Mouse (Mus musculus) intestine, embryonic 14.5 days (tissue): ENCODE measurements around the gene Psen1. TPM values are rescaled to one million over a fixed set of nuclear protein-coding genes. Genes with fewer than 3 reads are reported as not detected.
A peak's percentile ranks its signal among the peaks of the same experiment; 100 is the strongest.

Experiments
- ATAC-seq: fragments of 200-750 bp; cut with Nextera tagmentation; replicated peaks from 2 replicates; pipeline ENCODE4 v1.8.0; 2017; ENCODE audit warnings: low read depth, moderate number of reproducible peaks, moderate TSS enrichment, moderate library complexity; ENCODE audit not compliant: low FRiP score, low TSS enrichment
- DNase-seq: peaks from one replicate; pipeline ENCODE4 v3.0.0-alpha.2; 2018; ENCODE audit warnings: low spot score
- H3K27ac ChIP-seq: fragments of 300-500 bp; sonication (generic); 2 replicates; pipeline ENCODE4 v1.5.1; 2014; ENCODE audit warnings: low read depth, mild to moderate bottlenecking, control low read depth
- H3K27me3 ChIP-seq: fragments of 300-500 bp; sonication (generic); replicated peaks from 2 replicates; pipeline ENCODE4 v1.6.1; 2014; ENCODE audit warnings: low read length, control low read depth; ENCODE audit not compliant: control insufficient read depth, insufficient read depth
- H3K36me3 ChIP-seq: fragments of 300-500 bp; sonication (generic); 2 replicates; pipeline ENCODE4 v1.6.1; 2014; ENCODE audit warnings: low read length, control low read depth; ENCODE audit not compliant: control insufficient read depth, insufficient read depth
- H3K4me1 ChIP-seq: fragments of 300-500 bp; sonication (generic); replicated peaks from 2 replicates; pipeline ENCODE4 v1.6.1; 2014; ENCODE audit warnings: low read length, control low read depth, mixed read lengths; ENCODE audit not compliant: control insufficient read depth, insufficient read depth
- H3K4me2 ChIP-seq: fragments of 300-500 bp; sonication (generic); 2 replicates; pipeline ENCODE4 v1.6.1; 2014; ENCODE audit warnings: low read length
- H3K4me3 ChIP-seq: fragments of 300-500 bp; sonication (generic); 2 replicates; pipeline ENCODE4 v1.5.1; 2014; ENCODE audit warnings: low read depth, low read length, control low read depth, mixed read lengths
- H3K9ac ChIP-seq: fragments of 300-500 bp; sonication (generic); 2 replicates; pipeline ENCODE4 v1.6.1; 2014; ENCODE audit warnings: mild to moderate bottlenecking, low read length
- H3K9me3 ChIP-seq: fragments of 300-500 bp; sonication (generic); 2 replicates; pipeline ENCODE4 v1.6.1; 2016; ENCODE audit warnings: low read length, control low read depth; ENCODE audit not compliant: control insufficient read depth
- WGBS: fragments of 180-500 bp; shearing (Covaris S2); extraction: QIAGEN DNeasy Blood & Tissue Kit; methylation state at CpG from one replicate; pipeline ENCODE4 v1.1.7; 2014; 5-methylcytosine and 5-hydroxymethylcytosine counted together
- polyA plus RNA-seq: library from polyadenylated mRNA; unstranded; fragments of >200 nt; fragmentation: Nextera tagmentation; extraction: Ambion mirVana; gene quantifications from 2 replicates; pipeline ENCODE4 v1.2.1, GENCODE M21; 2014

Gene Psen1
- polyA plus RNA-seq, 1 experiment from 2014 or later, result 87.6 TPM

GRCm38 (mm10) chr12:83734047-83734446 is 46.1 kb downstream of the Psen1 start:
- no peak overlapping the region for H3K27ac ChIP-seq
- 88% methylated on average over 10 of the region's 10 CpGs for WGBS
- H3K27me3 ChIP-seq, result no peaks in the 10 kb centered on the region
- H3K9ac ChIP-seq, result no peak overlapping the region
- H3K4me2 ChIP-seq, result no peak overlapping the region
- no peaks in the 10 kb centered on the region for H3K4me1 ChIP-seq
- no peaks in the 10 kb centered on the region for H3K9me3 ChIP-seq
- DNase-seq, result no peak
- peaks cover 79% of the 10 kb centered on the region for H3K36me3 ChIP-seq
- ATAC-seq, result no peak
- H3K4me3 ChIP-seq, result no peak overlapping the region

- H3K36me3 ChIP-seq, result peaks cover 57% of the 10 kb centered on the region
These were observed 48.3 kb downstream of the Psen1 start for GRCm38 (mm10) chr12:83736236-83736635.

GRCm38 (mm10) chr12:83738651-83739050 is 50.7 kb downstream of the Psen1 start:
- Histone ChIP-seq H3K27me3 (no peaks in the 10 kb centered on the region), H3K27ac (no peak overlapping the region), H3K9ac (no peak overlapping the region), H3K4me1 (no peaks in the 10 kb centered on the region), H3K4me3 (no peak overlapping the region), H3K36me3 (peaks cover 33% of the 10 kb centered on the region), H3K4me2 (no peak overlapping the region), H3K9me3 (no peaks in the 10 kb centered on the region)
- 86% methylated on average over 1 of the region's 1 CpGs for WGBS
- DNase-seq (no peak), ATAC-seq (no peak)

More at GRCm38 (mm10) chr12:83736236-83736635, 48.3 kb downstream of the Psen1 start:
- Histone ChIP-seq H3K27ac (no peak overlapping the region), H3K9ac (no peak overlapping the region), H3K4me1 (no peaks in the 10 kb centered on the region), H3K4me2 (no peak overlapping the region), H3K27me3 (no peaks in the 10 kb centered on the region), H3K4me3 (no peak overlapping the region), H3K9me3 (no peaks in the 10 kb centered on the region)
- WGBS, result 89% methylated on average over 8 of the region's 8 CpGs
- ATAC-seq, result no peak
- no peak for DNase-seq

GRCm38 (mm10) chr12:83741722-83742121 is 53.8 kb downstream of the Psen1 start:
- H3K27me3 ChIP-seq, result no peaks in the 10 kb centered on the region
- H3K27ac ChIP-seq, result no peak overlapping the region
- no peak for ATAC-seq
- no peak overlapping the region for H3K4me2 ChIP-seq
- no peak for DNase-seq
- H3K9ac ChIP-seq, result no peak overlapping the region
- H3K9me3 ChIP-seq, result no peaks in the 10 kb centered on the region
- H3K36me3 ChIP-seq, result peaks cover 3% of the 10 kb centered on the region; the same call in 1 of the 2 replicates
- H3K4me3 ChIP-seq, result no peak overlapping the region
- H3K4me1 ChIP-seq, result no peaks in the 10 kb centered on the region
- 52% methylated on average over 5 of the region's 5 CpGs for WGBS

DNA sequence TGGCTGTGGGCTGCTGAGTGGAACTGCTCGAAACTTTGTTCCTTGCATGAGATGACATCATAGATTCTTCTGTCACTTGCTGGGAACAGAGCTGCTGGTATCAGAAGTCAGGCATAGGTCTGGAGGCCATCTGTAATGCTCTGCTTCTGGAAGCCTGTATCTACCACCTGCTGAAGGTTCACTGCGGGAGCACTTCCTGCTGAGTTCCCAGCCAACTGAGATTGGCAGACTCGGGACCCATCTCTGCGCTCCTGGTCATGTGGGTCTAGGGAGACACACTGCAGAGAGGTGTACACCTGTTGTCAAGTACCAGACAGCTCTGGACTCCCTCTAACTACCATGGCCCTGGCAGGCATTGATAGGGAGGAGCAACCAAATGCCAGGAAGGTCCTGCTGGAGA is 54.9 kb downstream of the Psen1 start:
- no peak overlapping the region for H3K4me3 ChIP-seq
- no peak for DNase-seq
- no peaks in the 10 kb centered on the region for H3K9me3 ChIP-seq
- H3K4me2 ChIP-seq, result no peak overlapping the region
- H3K27ac ChIP-seq, result no peak overlapping the region
- no peak for ATAC-seq
- H3K36me3 ChIP-seq, result no peaks in the 10 kb centered on the region
- H3K4me1 ChIP-seq, result no peaks in the 10 kb centered on the region
- no peak overlapping the region for H3K9ac ChIP-seq
- 72% methylated on average over 4 of the region's 4 CpGs for WGBS
- H3K27me3 ChIP-seq, result no peaks in the 10 kb centered on the region

DNA sequence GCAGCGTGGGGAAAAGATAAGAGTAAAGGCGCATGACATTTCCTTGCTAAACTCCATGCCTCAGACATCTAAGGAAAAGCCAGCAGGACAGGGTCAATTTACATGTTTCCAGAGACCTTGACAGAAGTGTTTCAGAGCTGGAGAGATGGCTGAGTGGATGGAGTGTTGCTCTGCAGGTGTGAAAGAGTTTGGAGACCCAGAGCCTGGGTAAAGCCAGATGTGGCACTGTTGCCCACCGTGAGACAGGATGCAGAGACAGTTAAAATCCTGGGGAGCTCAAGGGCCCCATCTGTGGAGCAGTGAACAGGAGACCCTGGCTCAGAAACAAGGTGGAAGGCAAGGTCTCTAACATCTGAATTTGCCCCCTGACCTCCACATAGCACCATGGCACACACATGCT is 55.8 kb downstream of the Psen1 start:
- 76% methylated on average over 3 of the region's 3 CpGs for WGBS
- no peak overlapping the region for H3K9ac ChIP-seq
- no peaks in the 10 kb centered on the region for H3K36me3 ChIP-seq
- no peak for ATAC-seq
- no peaks in the 10 kb centered on the region for H3K4me1 ChIP-seq
- no peak for DNase-seq
- no peak overlapping the region for H3K4me2 ChIP-seq
- no peaks in the 10 kb centered on the region for H3K9me3 ChIP-seq
- no peaks in the 10 kb centered on the region for H3K27me3 ChIP-seq
- H3K27ac ChIP-seq, result no peak overlapping the region
- no peak overlapping the region for H3K4me3 ChIP-seq

DNA sequence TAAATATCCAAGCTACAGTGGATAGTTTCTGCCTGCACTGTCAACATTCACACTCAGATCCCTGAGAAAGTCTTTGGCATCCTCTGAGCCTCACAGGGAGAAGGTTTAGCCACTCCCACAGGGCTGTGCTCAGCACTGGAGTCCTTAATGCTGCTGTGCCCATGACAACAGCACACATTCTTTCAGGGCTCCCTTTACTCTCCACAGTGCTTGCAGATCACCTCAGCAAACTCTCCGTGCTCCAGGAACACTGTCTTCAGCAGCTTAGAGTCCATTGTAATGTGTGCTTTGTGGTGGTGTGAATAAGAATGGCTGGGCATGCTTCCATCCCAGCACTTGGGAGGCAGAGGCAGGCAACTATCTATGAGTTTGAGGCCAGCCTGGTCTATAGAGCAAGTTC is 61.2 kb downstream of the Psen1 start:
- no peak for DNase-seq
- Histone ChIP-seq H3K9ac (no peak overlapping the region), H3K9me3 (no peaks in the 10 kb centered on the region), H3K27me3 (no peaks in the 10 kb centered on the region), H3K36me3 (no peaks in the 10 kb centered on the region), H3K4me3 (no peak overlapping the region), H3K27ac (no peak overlapping the region), H3K4me2 (no peak overlapping the region), H3K4me1 (peaks cover 4% of the 10 kb centered on the region)
- 68% methylated on average over 1 of the region's 1 CpGs for WGBS
- ATAC-seq, result no peak

DNA sequence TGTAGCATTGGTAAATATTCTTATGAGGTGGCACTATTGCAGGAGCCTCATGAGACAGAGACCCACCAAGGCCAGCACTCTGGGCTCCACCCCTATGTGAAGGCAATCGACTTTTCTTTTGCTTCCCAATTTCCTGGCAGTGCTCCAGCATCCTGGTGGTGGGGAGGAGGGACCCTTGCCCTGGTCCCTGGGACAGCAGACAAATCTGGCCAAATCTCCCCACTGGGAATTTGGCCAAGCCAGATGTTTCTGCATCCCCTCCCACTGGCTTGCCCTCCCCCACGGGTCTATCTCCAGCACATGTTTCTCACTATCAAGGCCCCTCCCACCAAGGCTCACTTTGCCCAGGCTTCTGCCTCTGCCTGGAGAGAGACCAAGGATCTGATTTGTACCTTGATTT is 64.5 kb downstream of the Psen1 start:
- H3K4me1 ChIP-seq, result peaks cover 4% of the 10 kb centered on the region
- no peak overlapping the region for H3K4me3 ChIP-seq
- no peaks in the 10 kb centered on the region for H3K9me3 ChIP-seq
- H3K27me3 ChIP-seq, result no peaks in the 10 kb centered on the region
- no peak overlapping the region for H3K9ac ChIP-seq
- no peak overlapping the region for H3K27ac ChIP-seq
- DNase-seq (peak; percentile 60), ATAC-seq (no peak)
- H3K4me2 ChIP-seq, result no peak overlapping the region
- 27% methylated on average over 2 of the region's 2 CpGs for WGBS
- no peaks in the 10 kb centered on the region for H3K36me3 ChIP-seq

GRCm38 (mm10) chr12:83758735-83759134 is 70.8 kb downstream of the Psen1 start:
- Histone ChIP-seq H3K27me3 (no peaks in the 10 kb centered on the region), H3K27ac (no peak overlapping the region), H3K36me3 (no peaks in the 10 kb centered on the region), H3K4me3 (no peak overlapping the region), H3K4me1 (peaks cover 16% of the 10 kb centered on the region), H3K4me2 (no peak overlapping the region), H3K9me3 (no peaks in the 10 kb centered on the region), H3K9ac (no peak overlapping the region)
- ATAC-seq, result no peak
- 74% methylated on average over 10 of the region's 10 CpGs for WGBS
- DNase-seq, result no peak
